Mouse (Mus musculus) forelimb bud, embryonic 11.5 days (tissue): ENCODE measurements around the gene Chd6.
A peak's percentile ranks its signal among the peaks of the same experiment; 100 is the strongest.
"Not testable (repeated sequence)": the region's sequence is repeated elsewhere in the genome, so short reads cannot be mapped to it uniquely, and the experiment has no call there.

ENCODE experiments used
- DNase-seq: peaks from one replicate; pipeline ENCODE4 v3.0.0-alpha.2; 2012; ENCODE audit warnings: low read depth, low spot score

The Chd6 gene

DNA sequence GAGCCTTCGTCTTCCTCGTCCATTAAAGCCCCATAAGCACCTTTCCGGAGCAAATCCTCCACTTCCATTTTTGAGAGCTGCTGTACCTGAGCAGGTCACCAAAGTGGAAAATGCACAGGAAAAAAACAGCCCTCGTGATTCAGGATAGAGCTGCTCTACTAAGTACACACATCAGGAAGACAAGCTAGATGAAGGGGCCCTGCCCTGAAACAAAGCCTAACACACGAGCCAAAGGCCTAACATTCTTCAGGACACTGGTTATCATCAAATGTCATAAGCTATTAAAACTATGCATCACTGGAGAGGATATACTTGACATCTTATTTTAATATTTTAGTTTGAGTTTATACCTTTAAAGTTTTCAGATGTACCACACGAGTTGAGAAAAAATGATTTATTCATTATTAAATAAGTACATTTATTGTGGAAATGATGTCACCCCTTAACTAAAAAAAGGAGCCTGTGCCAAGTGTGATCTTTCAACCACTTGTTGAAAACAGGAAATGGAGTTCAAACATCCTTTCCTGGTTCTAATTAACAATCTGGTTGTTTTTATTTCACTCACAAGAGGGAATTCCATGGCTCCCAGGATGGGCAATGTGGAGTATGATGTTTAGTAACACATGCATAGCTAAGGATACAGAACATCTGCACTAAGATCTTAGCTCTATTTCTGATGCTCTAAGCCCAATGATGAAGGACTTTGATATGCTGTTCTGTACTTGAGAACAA lies 118.4 kb downstream of the Chd6 start:
- DNase-seq: no peak

DNA sequence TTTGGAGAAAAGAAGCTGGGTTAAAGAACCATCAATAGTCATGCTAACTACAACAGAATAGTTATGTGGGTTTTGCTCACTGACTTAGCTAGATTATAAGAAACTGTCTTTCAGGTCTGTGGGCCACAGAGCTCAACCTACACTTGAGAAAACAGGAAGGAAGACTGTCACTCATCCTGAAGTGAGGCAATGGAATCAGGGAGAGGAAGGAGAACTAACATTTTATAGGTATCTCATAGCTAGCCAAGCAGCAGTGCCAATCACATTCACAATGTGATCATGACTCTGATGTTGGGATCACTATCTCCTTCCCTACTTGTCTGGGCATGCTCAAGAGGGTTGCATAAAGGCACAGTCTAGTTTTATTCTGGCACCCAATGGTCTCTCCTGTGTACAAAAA lies 121.4 kb downstream of the Chd6 start:
- no peak for DNase-seq

DNA sequence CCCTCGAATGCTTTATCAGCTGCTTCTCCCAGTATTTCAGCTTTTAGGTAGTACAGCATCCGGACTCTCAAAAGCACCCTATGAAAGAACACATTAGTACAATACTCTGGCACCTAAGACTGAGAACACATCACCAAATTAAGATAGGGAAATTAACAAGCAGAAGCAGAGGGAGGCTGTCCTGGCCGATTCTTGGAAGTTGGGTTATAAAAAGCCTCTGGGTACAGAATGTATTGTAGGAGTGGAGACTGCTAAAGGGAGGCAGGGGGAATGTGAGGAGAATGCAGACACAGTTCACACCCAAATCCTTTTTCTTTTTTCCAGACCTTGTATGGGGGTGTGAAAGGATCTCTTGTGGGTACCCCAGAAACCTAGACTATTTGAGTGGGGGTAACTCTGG lies 126.2 kb downstream of the Chd6 start:
- no peak for DNase-seq

DNA sequence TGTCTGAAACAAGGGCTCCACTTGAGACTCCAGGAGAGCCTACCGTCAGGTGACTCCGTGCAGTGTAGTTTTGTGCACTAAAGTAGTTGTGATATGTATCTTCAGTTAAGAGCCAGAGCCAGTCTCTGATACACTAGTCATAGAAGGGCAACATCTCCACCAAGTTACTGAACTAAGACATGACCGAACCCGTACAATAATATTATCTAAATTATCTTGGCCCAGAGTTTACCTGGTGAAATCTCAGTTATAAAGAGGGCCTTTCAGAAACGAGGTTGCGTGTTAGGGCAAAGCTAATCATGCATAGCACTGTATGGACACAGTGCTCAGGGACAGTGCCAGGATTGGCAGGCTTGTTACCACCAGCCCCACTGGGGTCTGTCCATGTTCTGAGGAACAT lies 127.1 kb downstream of the Chd6 start:
- no peak for DNase-seq

DNA sequence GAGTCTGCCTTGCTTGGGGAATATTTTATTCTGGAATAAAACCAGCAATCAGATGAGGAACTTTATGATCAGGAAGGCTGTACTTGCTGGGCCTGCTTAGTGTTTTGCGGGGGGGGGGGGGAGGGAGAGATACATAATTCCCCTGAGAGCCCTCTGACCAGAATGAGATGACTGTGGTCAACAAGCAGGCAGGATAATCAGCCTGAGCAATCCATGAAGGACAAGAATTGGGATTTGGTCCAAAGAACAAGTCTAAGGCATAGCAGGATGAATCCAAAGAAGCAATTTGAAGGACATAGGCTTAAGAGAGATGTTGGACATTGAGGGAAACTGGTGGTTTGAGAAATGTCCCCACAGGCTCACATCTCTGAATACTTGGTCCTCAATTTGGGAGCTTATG lies 130.2 kb downstream of the Chd6 start:
- DNase-seq: no peak

DNA sequence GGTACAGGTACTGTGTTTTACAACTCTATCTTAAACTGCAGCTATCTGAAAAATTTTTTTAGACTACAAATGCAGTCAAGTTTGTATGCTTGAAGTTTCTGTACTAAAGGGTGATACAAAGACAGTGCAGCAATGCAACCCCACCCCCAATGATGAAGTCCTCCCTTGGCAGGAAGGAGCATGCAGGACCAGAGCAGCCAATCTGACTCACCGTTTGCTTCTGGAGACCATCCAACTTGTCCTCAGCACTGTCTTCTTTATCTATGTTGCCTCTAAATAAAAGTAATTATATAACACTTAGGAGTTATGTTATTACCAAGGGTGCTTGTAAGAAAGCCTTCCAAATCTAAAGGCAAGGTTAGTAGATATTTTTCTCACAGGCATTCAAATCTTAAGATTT lies 131.6 kb downstream of the Chd6 start:
- no peak for DNase-seq

DNA sequence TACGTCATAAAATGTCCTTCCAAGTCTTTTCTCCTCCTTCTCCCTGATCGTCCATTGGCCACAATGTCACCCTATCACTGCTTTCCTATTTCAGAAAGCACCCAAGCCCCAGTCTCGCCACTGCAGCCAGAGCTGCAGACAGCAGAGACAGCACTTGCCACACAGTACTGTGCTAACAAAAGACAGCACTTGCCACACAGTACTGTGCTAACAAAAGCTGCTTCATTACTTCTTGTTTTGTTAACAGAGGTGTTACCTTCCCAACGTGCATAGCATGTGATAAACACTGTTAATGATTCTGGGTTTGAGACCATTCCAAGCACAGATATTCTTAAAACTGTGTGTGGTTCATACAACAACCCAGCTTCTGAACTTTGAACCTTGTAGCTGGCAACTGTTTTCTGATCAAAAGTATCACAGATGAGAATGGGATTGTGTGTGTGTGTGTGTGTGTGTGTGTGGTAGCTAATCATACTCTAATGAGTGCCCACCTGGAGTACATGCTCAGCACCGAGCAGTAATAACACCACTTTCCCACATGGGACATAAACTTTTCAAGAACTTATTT lies 135.1 kb downstream of the Chd6 start:
- DNase-seq: no peak

DNA sequence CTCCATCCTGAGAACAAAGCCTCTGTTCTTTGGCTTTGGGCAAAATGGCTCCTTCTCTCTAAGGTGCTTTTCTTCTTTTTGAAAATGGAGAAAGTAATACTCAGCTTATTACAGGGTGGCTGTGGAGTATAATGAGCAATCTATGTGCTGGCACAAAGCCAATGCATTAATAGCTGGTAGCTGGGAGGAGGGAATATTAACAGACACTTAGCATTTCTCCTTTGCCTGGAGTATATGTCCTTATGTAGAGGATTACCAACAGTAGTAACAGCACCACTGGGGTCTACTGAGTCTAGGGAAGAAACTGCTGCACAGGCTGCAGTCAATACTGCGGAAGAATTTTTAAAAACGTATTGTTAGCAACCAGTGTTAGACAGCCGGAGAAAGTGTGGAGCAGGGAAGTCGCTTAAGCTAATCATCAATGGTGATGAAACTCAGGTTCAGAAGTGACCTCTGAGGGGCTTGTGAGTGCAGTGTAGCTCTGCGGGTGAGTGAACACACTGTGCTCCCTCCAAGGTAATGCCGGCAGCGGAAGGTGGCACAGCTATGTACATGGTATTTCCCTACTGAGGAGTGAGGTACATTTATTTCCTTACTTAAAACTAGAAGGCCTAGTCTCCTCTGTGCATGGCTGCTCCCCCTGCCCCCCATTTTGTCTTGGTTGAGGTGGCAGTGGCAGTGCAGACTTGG lies 136.6 kb downstream of the Chd6 start:
- DNase-seq: no peak

DNA sequence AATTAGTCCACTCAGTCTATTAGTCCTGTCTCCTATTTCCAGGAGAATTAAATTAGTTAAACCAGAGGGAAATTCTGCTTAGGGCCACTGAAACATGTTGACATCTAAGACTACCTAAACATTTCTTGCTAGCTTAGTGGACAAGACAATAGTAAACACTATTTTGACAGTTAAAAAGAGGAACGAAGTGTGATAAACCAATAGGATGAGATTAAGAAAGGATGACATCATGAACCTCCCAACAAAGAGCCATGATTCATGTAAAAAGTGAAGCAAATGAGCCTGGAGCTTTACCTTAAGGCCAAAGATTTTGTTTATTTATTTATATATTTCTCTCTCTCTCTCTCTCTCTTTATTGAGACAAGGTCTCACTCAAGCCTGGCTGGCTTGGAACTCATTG lies 146.7 kb downstream of the Chd6 start:
- no peak for DNase-seq

DNA sequence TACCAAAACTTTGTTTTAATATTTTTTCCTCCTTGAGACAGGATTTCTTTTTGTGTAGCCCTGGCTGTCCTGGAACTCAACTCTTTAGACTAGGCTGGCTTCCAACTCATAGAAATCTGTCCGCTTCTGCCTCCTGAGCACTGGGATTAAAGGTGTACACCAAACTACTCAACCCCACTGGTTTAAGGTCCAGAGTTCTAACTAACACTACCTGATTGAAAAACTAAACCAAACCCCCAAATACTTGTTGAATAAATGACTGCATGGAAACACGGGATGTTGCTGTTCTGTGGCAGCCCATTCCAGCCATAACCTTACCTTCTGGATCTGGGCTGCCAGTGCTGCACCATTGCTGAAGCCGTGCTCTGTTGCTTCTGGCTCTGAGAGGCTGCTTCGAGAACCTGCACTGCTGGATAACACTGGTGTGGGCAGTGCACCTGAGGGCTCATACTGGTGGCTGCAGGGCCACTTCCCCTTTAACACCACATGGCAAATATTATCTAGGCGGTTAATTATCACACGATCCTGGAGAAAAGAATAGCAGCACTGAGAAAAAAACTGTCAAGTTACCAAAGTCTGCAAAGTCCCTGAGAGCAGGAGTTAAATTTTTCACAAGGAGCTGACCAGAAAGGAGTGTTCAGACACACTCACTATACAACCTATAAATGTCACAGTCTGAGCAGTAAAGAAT lies 147.8 kb downstream of the Chd6 start:
- DNase-seq: no peak

DNA sequence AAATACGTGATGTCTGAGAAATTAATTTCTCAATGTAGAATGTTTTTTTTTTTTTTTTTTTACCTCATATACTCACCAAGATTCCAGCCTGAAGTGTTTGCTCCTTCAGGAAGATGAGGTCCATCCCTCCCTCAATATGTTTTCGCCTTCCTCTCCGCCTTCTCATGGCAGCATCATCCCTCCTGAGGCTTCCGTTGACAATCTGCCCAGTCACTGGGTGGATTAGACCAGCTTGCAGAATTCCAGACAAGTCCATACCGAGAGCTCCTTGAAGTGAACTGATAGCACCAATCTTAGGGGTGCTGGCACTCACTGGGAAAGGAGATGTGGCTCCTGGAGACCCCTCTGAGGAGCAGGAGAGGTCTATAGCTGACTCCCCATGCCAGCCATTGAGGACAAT lies 149.0 kb downstream of the Chd6 start:
- DNase-seq: no peak

DNA sequence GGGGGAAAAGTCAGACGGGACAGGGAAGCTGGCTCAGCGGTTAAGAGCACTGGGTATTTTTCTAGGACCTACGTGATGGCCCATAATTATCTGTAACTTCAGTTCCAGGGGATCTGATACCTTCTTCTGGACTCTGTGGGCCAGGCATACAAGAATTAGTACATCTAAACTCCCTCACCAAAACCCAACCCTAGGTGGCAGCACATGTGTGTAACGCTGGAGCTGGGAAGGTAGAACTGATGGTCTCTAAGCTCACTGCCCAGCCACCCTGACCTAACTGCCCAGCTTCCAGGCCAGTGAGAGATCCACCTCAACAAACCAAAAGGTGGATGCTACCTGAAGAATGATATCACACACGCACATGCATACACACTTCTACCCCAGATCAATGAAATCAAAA lies 150.1 kb downstream of the Chd6 start:
- DNase-seq: no peak

DNA sequence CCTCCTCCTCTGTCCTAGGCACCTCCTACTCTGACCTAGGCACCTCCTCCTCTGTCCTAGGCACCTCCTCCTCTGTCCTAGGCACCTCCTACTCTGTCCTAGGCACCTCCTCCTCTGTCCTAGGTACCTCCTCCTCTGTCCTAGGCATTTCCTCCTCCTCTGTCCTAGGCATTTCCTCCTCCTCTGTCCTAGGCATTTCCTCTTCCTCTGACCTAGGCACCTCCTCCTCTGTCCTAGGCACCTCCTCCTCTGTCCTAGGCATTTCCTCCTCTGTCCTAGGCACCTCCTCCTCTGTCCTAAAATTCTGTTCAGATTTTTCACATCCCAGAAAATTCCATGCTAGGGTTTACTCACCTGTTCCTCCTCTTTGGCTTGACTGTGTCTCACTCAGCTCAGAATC lies 151.1 kb downstream of the Chd6 start:
- DNase-seq: not testable (repeated sequence)

DNA sequence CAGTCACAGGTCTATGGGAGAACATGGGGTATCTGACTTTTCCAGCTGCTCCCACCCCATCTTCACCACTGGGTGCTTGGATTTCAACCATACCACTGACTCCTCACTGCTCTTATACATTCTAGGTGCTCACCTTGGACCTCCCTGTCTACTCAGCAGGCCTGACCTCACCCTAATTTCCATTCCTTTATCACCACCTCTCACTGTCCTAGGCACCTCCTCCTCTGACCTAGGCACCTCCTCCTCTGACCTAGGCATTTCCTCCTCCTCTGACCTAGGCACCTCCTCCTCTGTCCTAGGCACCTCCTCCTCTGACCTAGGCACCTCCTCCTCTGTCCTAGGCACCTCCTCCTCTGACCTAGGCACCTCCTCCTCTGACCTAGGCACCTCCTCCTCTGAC lies 151.6 kb downstream of the Chd6 start:
- not testable (repeated sequence) for DNase-seq

DNA sequence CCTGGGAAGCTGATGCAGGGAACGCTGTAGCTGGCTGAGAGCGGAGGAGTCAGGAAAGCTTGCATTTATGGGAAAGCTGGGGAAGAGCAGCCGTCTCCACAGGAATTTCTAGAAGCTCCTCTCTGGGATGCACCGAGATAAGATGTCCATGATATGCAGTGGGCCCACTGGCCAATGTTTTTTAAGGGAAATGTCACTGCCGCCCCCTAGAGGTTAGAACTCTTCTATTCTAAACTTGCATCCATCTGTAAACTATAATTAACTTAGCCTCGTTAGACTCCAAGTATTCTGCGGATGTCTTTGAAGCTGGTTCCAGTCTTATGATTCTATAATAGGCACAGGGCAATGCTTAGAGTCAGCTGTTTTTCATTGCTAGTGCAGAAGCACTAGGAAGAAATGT lies 153.5 kb downstream of the Chd6 start:
- peak; percentile 43 for DNase-seq

DNA sequence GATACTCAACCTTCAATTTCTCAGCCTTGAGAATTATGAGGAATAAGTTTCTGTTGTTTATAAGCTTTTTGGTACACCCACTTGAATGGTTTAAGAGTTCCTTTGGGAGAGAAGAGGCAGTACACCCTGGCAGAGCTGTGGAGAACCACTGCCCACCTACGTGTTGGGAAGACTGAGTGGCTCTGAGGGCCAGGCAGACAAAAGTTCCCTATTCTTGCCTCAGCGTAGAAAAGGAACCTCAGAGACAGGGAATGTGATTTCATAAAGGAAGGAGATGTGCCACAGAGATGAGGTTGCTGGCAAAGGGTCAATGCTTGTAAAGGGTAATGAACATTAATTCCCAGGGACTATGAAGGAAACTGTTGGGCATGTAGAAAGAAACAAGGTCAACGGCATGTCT lies 154.3 kb downstream of the Chd6 start:
- no peak for DNase-seq

DNA sequence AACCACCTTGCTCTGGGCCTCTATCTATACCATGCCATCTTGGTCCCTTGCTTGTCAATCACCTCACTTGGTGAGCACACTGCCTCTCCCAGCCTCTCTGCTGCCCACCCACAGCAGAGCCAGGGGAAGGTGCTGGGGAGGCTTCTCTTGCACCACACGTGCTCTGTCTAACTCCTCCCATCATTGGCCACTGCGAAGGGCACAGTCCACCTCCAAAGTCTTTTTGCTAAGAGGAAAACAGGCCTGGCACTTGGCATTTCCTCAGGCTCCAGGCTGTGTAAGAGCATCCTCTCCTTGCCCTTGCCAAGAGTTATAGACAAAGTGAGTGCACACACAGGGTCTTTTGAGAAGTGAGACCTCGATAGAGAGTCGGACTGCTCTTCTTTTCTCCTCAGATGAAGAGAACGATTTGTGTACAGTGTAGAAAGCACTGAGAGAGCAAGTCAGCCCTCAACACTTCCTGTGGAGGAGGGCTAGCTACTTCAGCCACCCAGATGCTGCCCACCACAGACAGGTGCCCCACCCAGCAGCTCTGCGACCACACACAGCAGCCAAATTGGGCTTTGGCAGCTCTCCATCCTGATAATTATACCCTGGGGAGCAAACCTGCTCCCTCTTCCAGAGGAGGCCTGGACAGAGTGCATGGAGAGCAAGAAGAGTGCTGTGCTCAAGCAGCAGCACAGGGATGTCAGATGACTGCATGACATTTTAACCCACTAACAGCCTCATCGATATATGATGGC lies 155.6 kb downstream of the Chd6 start:
- no peak for DNase-seq

DNA sequence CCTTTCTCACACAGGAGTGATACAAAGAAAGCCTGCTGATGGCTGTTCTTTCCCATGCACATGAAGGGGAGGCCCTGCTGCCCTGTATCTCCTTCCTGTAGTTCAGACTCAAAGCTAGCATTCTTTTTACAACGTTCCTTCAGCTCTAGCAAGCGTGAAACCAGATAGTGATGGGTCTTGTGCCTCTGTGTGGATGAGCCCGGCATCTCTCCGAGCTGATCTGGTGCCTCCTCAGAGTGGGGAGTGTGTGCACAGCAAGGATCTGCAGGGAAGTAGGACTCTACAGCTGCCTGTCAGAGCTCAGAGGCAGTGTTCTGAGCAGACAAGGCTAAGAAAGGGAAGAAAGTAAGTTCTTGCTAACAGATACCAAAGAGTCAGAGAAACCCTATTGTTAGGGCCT lies 157.3 kb downstream of the Chd6 start:
- no peak for DNase-seq

DNA sequence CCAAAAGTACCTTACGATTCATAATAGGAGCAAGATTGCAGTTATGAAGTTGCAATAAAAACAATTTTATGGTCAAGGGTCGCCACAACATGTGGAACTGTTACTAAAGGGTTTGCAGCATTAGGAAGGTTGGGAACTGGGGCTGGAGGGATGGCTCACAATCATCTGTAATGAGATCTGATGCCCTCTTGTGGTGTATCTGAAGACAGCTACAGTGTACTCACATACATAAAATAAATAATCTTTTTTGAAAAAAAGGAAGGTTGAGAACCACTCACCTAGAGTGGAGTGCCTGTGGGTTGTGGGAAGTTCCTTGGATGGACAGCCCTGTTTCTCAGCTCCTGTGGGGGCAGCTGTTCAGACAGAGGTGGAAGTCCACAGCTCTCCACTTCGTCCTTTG lies 166.4 kb downstream of the Chd6 start:
- DNase-seq: no peak

DNA sequence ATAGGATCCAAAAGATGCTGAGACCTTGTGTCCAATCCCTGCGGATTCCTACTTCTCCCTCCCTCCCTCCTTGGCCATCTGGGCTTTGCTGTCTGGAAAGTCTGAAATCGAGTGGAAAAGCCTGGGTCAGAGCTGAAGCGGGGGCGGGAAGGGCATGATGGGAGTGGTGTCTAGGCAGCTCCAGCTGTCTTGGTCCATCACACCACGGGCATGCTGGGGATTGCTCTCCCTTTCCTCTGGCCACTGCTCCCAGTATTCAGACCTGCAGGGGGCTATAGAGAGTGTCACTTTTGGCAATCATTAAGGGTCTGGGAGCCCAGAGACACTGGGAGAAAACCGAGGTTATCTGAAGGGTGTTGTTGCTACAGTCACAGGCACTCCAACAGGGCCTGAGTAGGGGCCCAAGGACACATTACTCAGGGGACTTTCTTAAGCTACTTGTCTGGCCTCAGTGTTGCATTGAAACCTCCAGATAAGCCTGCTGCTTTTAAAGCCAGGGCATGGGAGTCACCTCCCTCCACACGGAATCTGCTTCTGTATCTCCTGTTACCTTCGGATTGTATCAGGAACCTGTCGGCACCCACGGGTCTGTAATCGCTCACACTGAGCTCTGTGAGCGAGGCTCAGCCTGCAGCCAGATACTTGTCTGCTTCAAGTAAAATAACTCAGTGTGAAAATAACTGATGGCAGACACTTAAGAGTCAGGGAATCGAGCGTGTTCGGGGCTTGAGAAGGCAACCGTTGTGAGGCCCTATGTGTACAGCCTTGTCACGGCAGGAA lies 167.8 kb downstream of the Chd6 start:
- no peak for DNase-seq

DNA sequence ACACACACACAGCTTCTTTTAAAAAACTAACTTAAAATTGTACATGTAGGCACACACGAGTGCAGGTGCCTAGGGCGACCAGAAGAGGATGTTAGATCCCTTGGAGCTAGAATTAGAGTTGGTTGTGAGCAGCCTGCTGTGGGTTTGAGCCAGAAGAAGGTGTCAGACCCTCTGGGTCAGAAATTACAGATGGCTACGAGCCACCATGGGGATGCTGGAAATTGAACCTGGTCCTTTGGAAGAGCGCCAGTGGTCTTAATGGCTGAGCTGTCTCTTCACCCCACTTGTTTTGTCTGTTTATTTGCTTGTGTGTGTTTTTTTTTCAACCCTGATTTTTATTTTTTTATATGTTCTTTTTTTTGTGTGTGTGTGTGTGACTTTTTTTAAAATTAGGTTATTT lies 174.4 kb downstream of the Chd6 start:
- DNase-seq: no peak
